Mouse (Mus musculus): ENCODE results near the gene Glod4. TPM values are rescaled to one million over a fixed set of nuclear protein-coding genes. Genes with fewer than 3 reads are reported as not detected.

Gene Glod4
- polyA plus RNA-seq, 1 experiment from 2014 or later: 111 TPM

DNA sequence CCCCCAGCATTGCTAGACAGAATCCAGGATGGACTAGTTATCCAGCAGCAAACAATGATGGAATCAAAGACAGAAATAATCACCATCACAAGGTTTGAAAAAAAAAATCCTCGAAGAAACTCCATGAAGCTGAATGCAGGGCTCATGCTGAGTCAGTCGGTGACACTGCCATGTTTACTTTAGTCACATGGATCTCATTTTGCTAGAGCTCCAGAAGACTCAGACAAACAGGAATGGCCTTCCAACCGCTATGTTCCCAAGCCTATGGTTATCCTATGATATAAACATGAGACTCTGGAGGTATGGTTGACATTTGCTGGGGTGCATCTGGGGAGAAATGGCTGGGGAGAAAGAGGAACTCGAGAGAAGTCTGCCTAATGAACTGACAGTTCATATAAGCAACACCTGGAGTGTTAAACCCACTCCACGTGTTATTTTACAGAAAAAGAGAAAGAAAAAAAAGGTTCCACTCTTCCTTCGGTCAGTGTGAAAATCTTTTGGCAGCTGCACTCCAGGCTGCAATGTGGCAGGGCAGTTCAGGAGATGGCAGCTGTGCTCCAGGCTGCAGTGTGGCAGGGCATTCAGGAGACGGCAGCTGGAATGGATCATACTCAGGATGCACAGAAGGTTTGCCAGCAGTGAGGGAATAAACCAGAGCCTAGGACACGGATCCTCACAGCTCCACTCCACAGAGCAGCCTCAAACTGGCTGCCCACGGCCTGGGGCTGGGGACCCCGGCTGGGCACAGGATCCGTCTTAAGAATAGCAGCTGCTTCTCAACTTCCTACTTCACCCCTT, 169.0 kb downstream of the Glod4 start:
- H3K27me3 ChIP-seq (replicated peaks): no peaks in the 10 kb centered on the region
- no peak for ATAC-seq (ENCODE audit: insufficient number of reproducible peaks, low FRiP score)
- H3K27ac ChIP-seq (ENCODE audit: poor library complexity, severe bottlenecking): no peak overlapping the region
- H3K4me2 ChIP-seq: no peak overlapping the region
- H3K4me3 ChIP-seq: no peak overlapping the region
- H3K9ac ChIP-seq: no peak overlapping the region
- 71% methylated on average over 11 of the region's 11 CpGs for WGBS
- peaks cover 9% of the 10 kb centered on the region for H3K4me1 ChIP-seq (replicated peaks)
- H3K9me3 ChIP-seq (replicated peaks): no peaks in the 10 kb centered on the region
- H3K36me3 ChIP-seq: peaks cover 19% of the 10 kb centered on the region

Other genes with a start within 250 kb of the Glod4 start
- gene 1700016K19Rik, start 243.8 kb downstream of the Glod4 start, polyA plus RNA-seq (2016; fragmentation: Nextera tagmentation; extraction: Ambion mirVana): 0.26 TPM in 1 of 2 replicates, not detected in the other
- gene Rflnb, start 215.9 kb downstream of the Glod4 start, polyA plus RNA-seq (2016; fragmentation: Nextera tagmentation; extraction: Ambion mirVana): 10.3 and 11.8 TPM in 2 replicates
- 32.2 and 34.2 TPM in 2 replicates for gene Vps53, start 64.1 kb downstream of the Glod4 start, polyA plus RNA-seq (2016; fragmentation: Nextera tagmentation; extraction: Ambion mirVana)
- gene Fam57a, start 64.1 kb downstream of the Glod4 start, polyA plus RNA-seq (2016; fragmentation: Nextera tagmentation; extraction: Ambion mirVana): 28.3 and 28.7 TPM in 2 replicates
- 0.64 and 0.72 TPM in 2 replicates for gene Dbil5, start 26.1 kb downstream of the Glod4 start, polyA plus RNA-seq (2016; fragmentation: Nextera tagmentation; extraction: Ambion mirVana)
- 19.0 and 25.7 TPM in 2 replicates for gene Gemin4, start 26.1 kb downstream of the Glod4 start, polyA plus RNA-seq (2016; fragmentation: Nextera tagmentation; extraction: Ambion mirVana)
- gene Mrm3, start within 50 bp of the Glod4 start, polyA plus RNA-seq (2016; fragmentation: Nextera tagmentation; extraction: Ambion mirVana): 20.4 and 24.2 TPM in 2 replicates
- gene Nxn, start 155.4 kb upstream of the Glod4 start, polyA plus RNA-seq (2016; fragmentation: Nextera tagmentation; extraction: Ambion mirVana): 32.2 TPM in 2 replicates
- 94.5 and 102 TPM in 2 replicates for gene Timm22, start 163.2 kb upstream of the Glod4 start, polyA plus RNA-seq (2016; fragmentation: Nextera tagmentation; extraction: Ambion mirVana)